Mouse (Mus musculus) testis, postnatal 14 days (tissue): Measurements from ENCODE around the gene Kif19a.

Experiments
- DNase-seq: peaks from one replicate; pipeline ENCODE4 v3.0.0; 2021; ENCODE audit warnings: low spot score

The Kif19a gene

DNA sequence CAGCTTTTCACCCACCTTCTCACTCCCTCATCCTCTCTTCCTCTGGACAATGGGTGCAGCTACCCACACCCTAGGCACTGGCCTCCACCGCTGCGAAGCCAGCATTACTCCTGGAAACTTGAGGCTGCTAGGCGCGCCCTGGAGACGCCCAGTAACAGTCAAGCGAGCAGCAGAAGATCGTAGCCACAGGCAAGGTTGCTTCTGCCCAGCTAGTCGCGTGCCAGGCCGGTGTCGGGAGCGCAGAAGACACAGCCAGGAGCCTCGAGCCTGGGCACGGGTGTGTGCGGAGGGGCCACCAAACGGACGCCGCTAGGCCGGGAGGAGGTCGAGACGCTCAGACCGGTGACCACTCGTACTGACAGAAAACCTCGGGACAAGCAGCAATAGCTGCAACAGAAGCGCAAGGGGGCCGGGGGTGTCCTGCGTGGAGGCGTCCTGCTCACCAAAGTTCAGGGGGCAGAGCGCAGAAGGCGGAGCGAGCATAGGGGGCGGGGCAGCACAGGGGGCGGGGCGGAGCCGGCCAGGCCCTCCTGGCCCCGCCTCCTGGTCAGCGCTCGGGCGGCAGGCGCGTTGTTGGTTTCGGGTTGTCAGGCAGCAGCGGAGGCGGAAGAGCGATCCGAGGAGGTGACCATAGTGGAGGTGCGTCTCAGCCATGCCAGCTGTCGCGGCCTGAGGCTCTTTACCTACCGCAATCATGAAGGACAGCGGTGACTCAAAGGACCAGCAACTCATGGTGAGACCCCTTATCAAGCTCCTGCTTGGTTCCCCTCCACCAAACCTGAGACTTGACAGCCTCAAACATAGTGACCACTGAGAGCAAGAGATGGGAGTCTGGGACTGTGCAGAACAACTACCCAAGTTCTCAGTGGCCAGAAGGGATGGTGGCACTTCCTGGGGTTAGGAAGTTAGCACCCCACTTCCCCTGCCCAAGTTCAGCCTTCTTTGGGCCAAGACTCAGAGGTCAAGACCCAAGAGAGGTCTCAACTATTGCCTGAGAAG is at the start of gene Kif19a:
TSS of gene Kif19a (plus strand) at position 569 of the 999 bp plus-strand sequence.
- DNase-seq = peak; percentile 23

DNA sequence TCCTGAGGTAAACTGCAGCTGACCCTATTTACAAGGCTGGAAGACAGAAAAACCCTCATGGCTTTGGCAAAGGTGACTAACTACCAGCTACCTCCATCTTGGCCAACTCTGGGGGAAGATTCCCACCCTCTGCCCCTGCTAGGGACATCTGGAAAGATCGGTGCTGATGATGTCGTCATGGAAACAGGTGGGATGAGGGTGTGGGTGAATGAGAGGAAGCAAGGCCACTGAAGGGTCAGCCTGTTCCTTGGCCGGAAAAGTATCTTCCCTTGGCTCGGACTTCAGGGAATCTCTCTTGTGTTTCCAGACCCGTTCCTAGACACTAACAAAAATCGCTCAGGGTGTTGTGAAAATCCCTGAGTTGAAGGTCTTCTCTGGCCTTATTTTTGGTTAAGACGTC is 49.7 kb upstream of the Kif19a start:
- DNase-seq = peak; percentile 29

DNA sequence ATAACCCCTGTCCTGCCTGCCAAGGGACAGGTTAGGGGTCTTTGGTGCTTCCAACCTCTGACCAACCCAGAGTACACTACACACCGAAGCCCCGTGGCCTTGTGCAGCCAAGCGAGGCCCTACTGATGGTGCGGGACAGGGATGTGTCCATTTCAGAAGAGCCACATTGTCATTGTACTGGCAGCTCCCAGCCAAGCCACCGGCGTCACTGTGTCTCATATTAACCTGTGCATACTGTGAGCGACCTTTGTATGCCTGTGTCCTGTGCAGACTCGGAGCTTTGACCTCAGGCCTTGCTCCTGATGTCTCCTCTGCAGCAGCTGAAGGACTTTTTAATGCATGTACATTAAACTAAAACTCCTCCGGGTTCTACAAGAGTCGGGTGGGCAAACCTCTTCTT is 44.7 kb upstream of the Kif19a start:
- no peak for DNase-seq

DNA sequence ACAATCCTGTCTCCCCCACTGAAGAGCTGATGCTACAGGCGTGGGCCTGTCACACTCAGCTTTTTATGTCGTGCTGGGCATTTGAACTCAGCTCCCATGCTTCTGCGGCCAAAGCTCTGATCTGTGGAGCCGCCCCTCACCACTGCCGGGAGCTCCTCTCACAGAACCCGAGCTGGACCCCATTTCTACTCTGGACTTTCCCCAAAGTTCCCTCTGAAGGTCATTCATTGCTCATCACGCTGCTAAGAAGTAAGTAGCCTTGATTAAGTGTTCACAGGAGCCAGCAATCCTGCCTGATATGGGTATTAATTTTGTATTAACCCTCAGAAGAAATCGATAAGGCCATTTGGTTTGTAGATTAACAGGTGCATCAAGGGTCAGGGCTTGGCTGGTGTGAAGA is 42.8 kb upstream of the Kif19a start:
- no peak for DNase-seq

DNA sequence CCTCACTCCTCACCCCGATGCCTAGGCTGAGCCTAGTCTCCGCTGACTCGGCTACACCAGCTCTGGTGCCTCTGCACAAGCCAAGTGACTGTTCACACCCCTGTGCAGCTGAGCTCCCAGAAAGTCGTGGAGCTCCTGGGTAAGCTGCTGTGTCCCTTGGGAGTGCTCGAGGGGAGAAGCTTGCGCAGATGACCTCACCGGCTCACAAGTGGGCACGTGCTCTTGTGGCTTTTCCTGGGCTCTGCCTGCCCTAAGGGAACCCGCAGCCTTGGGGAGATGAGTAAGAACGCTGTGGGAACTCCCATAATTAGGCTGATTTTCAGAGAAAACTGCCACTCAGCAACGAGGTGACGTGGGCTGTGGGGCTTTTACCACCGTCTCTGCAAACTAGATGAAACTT is 42.2 kb upstream of the Kif19a start:
- no peak for DNase-seq

DNA sequence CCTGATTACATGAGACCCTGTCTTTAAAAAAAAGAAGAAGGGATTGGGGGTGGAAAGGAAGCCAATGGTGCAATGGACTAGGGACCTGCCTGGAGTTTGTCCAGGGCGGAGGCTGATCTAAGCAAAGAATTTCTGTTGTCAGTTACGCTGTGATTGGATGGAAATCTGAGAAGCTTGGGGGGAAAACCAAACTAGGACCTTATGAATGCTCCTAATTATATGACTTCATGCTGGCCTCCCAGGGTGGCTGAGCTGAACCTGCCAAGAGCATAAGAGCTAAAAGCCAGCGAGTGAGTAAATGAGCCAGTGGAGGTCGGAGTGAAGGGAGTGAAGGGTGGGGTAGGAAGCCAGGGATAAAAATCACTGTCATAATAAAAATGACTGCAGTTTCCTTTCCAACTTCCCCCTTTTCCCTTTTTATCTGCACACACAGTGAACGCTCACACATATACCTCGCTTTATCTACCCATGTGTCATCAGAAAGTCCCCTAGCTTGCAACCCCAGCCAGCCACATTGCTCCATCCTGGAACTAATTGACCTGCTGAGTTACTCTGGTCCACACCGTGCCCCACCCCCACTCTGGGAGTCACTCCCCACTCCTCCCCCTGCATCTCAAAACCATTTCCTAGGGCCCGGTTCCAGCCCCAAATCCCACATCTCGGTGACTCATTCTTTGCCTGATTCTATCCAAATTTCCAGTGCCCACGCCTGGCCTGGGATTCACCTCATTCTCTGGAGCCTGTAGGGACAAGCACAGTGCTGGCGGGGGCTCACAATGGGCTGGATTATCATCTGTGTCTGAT is 40.2 kb upstream of the Kif19a start:
- no peak for DNase-seq

DNA sequence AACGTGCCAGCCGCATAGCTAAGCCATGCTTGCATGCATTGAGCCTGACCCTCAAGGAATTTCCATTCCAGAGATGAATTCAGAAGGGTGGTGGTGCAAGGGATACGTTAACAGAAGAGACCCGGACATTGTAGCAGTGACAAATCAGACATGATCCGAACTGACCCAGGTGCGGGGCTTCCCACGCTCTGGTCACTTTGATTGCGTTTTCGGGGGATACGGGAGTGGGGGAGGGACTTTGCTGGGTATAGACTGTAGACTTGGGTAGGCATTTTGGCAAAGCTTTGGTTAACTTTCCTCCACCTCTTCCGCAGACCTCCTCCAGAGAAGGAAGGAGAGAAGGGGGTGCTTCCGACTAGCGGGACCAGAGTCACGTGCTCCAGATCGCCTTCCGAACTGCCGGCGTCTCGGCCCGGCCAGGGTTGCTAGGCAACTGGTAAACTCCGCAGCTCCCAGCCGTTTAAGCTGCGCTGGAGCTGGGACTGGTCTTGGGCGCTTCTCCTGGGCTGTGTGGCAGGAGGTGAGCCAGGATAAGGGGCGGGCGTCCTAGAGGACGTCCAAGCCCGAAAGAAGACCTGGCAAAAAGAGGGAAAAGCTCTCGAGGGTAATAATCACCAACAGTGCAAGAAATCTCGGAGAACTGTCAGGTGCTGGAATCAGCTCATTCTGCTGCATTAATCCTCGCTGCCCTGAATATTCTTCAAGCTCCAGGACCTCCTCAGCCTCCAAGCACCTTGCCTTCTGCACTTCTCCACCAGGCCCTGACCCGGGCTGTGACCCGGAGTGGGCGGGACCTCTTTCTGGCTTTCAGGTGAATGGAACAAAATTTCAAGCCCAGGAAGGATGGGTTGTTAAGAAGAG is 38.0 kb upstream of the Kif19a start, which contains the start of gene Dnaic2:
TSS of gene Dnaic2 (plus strand) at position 444 of the 861 bp plus-strand sequence.
- peak; percentile 59 for DNase-seq

DNA sequence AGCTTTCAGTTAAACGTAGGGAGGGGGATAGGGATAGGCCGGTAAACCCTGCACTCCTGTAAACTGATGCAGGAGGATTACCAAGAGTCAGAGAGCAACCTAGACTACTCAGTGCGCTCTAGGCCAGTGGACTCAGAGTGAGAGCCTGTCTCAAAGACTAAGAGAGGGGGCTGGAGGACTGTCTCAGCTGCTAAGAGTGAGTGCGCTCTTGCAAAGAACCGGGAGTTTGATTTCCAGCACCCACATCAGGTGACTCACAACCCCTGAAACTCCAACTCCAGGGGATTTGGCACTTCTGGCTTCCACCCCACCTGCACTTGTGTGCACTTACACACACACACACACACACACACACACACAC is 37.4 kb upstream of the Kif19a start:
- no peak for DNase-seq

DNA sequence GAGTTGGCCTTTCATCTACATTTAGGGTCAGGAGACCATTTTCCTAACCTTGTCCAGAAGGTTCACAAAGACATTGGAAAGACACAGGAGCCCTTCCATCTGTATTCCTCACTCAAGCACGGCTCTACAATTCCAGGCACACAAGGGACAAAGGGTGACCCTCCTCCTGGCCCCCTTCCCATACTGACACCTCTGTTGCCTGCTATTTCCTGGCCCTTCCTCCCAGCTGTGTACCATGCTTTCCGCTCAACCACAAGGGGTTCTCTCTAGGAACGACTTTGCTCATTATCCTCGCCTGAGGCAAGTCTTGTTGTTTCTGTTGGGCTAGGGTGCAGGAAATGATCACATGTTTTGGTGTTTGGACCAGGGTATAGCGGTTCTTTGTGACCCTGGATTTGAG is 36.9 kb upstream of the Kif19a start:
- DNase-seq = no peak

DNA sequence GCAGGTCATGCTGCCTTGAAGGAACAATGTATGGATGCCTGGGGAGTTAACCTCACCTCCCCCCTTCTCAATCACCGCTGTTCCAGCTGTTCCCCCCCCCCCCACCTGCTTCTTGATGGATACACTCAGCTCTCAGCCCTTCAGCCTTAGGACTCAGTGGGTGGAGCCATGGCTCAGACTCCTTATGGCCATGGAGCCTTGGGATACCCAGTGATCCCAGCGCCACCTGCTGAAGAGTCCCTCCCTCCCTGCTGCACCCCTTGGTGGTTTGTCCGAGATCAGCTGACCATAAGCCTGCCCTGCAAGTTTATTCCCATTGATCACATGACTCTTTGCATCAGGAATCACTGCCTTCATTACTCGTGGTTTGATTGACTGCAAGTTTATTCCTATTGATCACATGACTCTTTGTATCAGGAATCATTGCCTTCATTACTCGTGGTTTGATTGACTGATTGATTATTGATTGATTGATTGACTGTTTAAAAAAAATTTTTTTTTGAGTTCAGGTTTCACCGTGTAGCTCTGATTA is 35.3 kb upstream of the Kif19a start:
- DNase-seq = no peak

DNA sequence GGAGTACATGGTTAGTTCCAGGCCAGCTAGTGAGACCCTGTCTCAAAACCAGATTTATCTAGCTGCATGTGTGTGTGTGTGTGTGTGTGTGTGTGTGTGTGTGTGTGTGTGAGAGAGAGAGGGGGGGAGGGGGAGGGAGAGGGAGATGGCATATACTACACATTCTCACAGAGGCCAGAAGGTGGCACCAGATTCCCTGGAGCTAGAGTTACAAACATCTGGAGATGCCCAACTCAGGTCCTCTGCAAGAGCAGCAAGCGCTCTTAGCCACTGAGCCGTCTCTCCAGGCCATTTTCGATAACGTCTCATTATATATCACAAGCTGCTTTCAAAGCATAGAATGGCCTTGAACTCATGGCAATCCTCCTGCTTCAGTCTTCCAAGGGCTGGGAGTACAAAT is 33.5 kb upstream of the Kif19a start:
- no peak for DNase-seq

DNA sequence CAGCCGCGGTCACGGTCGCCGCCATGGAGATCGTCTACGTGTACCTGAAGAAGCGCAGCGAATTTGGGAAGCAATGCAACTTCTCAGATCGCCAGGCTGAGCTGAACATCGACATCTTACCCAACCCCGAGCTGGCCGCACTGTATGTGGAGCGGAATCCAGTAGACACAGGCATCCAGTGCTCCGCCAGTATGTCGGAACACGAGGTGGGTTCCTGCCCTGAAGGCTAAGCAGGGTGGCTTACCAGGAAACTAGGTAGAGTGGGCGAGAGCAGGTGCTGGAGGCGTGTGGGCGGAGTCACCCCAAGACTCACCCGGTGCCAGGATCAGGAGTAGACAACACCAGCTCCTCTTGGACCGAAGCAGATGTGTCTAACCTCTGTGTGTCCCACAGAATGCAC is 32.3 kb upstream of the Kif19a start:
- no peak for DNase-seq

DNA sequence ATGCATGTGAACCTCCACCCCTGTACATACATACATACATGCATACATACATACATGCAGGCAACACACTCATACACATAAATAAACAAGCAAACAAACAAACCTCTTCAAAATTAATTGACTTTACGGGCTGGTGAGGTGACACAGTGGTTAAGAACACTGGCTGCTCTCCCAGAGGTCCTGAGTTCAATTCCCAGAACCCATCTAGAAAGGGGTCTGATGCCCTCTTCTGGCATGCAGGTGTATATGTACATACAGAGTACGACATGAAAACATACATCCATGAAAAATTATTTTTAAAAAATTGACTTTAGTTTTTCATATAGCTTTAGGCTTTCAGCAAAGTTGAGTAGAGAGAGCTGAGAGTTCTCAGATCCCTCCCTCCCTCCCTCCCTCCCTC is 29.1 kb upstream of the Kif19a start:
- no peak for DNase-seq

DNA sequence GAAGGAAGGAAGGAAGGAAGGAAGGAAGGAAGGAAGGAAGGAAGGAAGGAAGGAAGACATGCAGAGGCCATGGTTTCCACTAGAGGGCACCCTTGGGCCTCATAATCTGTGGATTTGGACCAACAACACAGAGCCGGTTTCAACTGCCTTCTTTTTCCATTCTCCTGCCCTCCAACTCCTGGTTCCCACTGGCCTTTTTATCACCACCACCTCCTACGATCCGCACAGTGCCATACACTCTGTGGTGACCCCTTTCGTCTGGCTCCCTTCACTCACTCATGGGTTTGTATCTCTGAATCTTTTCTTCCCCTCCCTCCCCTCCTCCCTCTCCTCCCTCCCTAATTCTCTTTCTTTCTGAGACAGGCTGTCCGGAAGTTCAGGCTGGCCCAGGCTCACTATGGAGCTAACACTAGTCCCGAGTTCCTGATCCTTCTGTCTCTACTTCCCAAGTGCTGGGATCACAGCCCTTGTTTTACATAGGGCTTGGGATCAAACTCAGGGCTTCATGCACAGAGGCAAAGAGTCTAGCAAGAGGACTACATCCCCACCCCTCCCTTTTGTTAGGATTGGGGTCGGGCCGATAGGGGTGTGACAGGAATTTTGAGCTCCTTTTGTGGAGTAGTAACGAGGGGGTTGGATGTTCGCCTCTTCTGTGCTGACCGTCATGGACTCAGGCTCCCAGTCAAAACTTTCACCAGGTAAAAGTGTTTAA is 28.1 kb upstream of the Kif19a start:
- DNase-seq = no peak

DNA sequence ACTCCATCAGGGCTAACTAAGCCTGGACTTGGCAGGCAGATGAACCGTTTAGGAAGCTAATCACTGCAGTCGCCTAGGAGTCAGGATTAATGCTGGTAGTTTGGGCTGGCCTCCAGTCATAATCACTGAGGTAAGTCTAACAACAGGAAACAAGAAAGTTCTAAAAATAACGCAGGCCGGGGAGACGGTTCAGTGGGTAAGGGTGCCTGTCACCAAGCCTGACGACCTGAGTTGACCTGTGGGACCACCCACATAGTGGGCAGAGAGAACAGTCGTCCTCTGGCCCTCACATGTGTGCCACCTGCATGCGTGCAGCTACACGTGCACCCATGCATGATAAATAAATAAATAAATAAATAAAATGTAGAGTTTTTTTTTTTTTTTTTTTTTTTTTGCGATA is 24.6 kb upstream of the Kif19a start:
- DNase-seq = no peak

DNA sequence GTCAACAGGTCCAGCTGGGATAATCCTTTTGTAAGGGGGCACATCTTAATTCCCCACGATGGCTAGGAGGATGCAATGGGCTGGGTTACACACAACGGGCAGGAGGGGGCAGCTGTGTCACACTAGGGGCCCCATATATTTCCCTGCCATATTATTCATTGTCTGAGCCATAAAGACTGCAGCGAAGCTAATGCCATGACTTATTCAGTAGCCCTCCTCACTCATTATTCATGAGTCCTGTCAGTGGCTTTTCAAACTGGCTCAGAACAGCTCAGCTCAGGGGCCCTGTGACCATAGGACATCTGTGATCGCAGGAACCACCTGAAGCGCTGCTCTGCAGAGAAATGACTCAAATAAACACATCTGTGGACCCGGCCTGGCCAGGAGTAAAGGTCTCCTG is 23.7 kb upstream of the Kif19a start:
- no peak for DNase-seq

DNA sequence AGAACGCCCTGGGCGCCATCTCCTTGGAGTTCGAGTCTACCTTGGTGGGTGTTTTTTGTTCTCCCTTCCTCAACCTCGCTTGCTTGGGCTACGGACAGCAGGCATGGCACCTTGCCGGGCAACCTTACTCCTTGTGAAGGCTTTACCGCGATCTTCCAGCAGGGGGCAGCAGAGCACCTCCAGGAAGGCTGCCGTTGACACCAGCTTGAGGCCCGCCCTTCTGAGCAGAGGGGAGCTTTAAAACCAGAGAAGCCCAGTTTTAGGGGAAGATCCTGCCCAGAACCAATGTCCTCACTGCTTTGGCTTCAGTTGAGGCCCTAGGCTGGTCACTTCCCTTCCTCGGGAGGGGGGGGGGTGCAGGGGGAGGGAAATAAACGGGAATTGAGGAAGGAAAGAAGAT is 20.1 kb upstream of the Kif19a start:
- DNase-seq = peak; percentile 84

DNA sequence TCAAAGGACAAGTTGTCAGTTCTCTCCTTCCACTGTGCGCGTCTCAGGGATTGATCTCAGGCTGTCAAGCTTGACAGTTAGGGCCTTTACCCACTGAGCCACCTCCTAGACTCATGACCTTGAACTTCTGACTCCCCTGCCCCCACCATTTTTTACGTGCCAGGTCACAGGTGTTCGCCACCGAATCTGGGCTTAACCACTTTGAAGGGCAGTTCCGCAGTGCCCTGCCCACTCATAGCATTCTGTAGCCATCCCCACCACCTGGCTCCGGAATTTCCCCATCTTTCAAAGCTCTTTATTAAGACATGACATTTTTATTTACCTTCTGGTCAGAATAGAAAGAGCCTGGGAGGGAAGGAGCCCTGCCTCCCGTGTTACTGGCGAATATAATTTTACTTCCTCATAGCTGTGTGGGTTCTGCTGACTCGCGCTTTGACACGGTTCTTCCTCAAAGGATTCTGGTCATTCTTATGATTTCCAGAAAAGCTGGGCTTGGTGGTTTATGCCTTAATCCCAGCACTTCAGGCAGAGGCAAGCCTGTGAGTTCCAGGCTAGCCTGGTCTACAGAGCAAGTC is 17.5 kb upstream of the Kif19a start:
- DNase-seq = no peak

DNA sequence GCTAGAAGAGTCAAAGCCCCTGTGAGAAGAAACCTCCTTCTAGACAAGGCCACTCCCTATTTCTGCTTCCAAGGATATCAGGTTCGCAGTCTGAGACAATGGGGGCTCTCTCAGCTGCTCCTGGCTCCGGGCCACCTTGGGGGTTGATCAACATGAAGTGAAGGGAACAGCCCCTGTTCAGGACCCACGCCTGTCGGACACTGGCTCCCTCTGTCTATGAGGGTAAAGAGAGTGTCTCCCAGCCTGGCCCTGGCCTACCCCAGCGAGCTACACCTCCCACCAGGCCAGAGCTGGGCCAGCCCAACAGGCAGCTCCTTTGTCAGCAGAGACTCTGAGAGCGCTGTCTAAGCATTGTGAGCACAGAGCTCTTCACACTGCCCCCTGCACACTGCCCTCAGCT is 4.7 kb downstream of the Kif19a start:
- no peak for DNase-seq

DNA sequence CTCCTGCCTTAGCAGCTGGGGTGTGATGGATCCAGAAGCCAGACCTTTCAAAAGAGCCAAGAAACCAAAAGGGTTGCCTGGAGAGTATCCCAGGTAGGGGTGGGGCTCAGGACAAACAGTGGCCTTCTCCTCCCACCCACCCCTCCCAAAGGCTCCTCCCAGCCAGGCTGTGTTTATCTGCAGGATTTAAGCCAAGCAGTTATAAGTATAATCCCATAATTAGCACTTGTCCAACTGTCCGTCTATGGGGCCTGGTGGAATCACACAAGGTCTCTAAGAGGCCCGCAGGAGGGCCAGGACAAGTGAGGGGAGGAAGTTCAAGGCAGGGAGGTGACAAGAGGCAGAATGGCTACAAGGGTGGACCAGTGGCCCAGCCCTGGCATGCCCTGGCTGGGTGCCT is 6.7 kb downstream of the Kif19a start:
- no peak for DNase-seq

DNA sequence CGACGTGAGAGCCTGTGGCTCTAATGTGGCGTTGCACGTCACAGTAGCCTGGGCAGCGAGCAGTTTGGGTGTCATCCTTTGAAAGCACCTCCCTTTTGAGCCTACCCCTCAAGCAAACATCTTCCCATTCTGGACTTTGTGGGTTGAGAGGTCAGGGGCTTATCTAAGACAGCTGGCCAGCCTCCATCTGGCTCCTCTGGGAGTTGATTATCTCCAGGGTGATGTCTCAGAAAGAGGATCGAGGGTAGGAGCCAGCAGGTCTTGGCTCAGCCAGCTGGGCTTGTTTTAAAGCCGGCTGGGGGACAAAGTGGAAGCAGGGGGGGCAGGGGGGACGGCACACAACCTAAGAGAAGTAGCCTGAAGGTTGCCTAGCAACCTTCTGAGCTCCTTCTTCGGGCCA is 14.9 kb downstream of the Kif19a start:
- peak; percentile 45 for DNase-seq
